Mouse (Mus musculus) urinary bladder, adult 2 months (tissue): Measurements from ENCODE around the gene Ssbp3. TPM values are rescaled to one million over a fixed set of nuclear protein-coding genes. Genes with fewer than 3 reads are reported as not detected.
A peak's percentile ranks its signal among the peaks of the same experiment; 100 is the strongest.

ENCODE experiments used
- DNase-seq: peaks from one replicate; pipeline ENCODE4 v3.0.0; 2022; ENCODE audit warnings: low spot score
- polyA plus RNA-seq: library from polyadenylated mRNA; depleted of rRNA; stranded (reverse); fragments of >200 nt; gene quantifications from 2 replicates; pipeline ENCODE4 v1.2.3, GENCODE M21; 2012

Ssbp3 gene
- polyA plus RNA-seq, 1 experiment, result 59.0 TPM

DNA sequence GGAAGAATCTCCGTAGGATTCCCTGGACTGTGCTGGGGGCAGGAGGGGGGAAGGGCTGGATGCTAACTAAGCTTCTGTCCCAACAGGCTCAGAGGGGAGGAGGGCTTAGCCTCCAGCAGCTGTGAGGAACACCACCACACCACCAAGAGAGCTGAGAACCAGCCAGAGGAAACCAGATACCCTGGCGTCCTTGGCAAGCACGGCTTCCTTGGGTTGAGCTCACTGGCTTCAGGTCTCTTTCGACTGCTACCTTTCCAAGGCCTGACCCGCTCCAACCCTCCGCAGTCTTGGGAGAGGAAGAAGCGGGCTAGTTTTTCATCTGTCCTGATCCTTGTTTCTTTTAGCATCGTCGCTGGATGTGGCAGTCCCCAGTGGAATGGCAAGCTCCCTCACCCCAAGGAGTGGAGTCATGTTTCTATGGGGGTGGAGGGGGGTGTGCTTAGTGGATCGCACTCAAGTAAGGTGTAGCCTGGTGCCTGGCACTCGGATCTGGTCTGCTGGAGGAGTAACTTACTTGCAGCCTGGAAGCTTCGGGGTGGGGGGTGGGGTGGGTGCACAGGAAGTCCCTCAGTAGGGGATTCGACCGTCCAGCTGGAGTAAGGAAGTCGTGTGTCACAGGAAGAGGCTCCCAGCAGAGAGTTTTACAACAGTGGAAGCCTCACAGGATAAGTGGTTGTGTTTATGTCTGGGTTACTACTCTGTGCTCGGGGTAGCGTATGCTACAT, 2.6 kb upstream of the Ssbp3 start:
- DNase-seq, result peak; percentile 20

DNA sequence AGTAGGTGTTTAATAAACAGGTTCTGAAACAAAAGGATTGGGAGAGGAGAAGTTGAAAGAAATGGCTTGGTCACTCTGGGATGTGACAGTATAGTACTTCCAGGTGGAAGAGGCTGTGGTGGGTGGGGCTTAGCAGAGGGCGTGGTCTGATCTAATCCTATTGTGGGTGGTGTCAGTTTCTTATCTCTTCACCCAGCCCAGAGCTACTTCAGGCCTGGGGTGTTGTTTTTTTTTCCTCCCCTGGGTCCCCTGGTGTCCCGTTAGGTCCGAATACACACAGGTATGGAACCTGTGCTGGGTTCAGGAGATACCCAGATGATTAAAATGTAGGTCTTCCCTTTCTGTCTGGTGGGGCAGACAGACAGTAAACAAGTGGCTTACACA, 2.1 kb upstream of the Ssbp3 start:
- no peak for DNase-seq

DNA sequence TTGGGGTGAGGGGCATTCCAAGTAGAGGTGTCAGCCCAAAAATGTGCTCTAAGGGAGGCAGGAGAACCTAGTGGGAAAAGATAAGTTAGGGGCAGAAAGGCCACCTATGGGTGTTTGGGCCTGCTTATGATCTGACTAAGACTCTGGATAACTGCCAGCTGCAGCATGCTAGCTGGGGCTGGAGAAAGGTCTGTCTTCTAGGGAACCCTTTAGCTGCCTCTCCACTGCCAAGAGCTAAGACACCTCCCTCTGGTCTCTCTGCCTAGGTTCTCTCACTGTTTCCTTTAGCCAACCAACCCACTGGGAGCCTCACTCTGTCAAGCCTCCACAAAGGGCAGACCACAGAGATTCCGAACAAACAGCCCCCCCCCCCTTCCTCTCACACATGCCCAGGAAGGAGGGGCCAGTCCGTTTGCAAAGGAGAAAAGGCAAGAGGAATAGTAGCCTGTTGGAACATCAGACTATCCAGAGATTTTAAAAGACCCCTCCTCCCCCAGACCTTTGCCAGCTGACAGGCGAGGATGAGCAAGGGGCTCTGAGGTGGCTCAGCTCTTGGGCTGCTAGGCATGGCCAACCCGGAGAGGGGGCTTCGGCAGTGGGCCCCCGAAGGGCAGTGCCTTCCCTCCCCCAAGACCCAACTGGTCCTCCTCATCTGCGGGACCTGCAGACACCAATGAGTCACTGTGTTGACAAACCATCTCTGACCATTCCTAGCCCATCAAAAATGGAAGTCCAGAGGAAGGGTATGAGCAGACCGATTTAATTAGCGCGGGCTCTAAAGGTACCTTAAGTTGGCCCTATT, 1.4 kb upstream of the Ssbp3 start:
- no peak for DNase-seq

DNA sequence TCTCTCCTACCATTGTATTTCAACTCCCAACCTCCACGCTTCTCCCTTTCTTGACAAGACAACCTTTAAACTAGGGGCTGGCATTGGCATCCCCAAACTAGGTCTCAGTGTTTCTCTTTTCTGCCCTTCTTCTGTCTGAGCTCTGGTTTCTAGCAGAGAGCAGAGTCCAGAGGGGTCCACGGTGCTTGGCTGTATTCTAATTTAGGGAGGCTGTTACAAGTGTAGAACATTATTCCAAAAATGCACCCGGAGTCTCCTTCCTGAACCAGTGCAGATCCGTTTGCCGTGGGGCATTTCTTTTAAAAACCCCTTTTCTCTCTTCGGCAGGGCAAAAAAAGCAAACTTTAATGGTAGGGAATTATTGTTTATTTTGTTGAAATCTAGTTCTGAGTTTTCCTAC, 704 bp upstream of the Ssbp3 start:
- DNase-seq, result no peak

DNA sequence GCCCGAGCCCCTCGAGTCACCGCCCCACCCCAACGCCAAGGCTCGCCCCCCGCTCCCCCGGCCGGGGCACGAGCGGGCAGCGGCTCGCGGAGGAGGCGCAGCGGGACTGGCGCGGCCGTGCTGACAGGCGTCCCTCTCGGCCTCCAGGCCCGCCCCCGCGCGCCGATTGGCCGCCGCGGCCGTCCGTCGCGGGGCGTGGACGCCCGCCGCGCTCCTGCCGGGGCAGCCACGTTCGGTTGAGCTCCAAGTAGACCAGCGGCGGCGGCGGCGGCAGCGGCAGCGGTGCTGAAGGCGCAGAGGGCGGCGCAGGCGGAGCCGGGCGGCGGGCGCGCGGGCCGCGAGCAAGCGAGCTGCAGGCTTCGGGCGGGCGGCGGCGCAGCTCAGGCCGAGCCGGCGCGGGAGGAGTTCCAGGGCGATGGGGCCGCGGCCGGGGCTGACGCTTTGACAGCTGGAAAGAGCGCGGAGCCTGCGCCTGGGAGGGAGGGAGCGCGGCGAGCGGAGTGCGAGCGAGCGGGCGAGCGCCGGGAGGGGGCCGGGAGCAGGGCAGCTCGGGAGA, 823 bp downstream of the Ssbp3 start:
- DNase-seq, result peak; percentile 97

DNA sequence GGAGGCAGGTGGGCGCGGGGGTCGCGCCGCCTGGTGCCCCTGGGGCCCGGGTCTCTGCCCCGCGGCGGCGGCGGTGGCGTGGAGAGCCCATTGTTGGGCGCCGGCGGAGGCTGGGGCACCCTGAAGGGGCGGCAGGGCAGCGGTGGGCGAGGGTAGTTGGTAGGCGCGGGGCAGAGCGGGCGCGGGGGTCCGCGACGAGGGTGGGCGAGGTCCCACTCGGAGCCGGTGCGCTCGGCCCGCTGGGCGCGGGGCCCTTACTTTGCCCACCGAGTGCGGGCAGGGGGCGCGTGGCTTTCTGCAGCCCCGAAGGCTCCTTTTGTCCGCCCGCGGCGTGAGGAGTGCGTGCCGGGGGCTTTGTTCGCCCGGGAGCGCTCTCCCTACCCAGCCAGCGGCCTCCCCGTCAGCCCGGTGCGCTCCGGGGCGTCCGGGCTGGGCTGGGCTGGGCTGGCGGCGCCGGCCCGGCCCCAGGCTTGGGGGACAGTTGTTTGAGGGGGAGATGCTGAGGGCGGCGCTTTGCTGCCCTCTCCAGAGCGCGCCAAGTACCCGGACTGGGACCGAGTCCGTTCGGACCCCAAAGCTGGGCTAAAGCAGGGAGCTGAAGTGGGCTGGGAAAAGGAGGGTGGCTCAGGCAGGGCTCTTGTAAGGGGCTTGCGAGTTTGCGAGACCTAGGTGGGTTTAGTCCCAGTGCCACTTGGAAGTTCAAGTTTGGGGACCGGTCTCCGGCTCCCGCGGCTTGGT, 1.6 kb downstream of the Ssbp3 start:
- DNase-seq, result no peak

DNA sequence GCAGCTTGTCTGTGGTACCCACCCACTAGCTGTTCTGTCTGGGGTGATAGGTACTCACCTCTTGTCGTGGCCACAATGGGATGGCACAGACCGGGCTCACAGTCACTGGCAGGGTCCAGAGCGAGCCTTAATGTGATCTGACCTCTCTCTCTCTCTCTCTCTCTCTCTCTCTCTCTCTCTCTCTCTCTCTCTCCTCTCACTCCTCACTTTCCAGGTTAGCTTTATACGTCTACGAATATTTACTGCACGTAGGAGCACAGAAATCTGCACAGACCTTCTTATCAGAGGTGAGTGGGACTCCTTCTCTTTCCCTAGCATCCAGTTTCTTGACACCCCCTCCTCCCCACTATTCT, 2.2 kb downstream of the Ssbp3 start:
- no peak for DNase-seq

DNA sequence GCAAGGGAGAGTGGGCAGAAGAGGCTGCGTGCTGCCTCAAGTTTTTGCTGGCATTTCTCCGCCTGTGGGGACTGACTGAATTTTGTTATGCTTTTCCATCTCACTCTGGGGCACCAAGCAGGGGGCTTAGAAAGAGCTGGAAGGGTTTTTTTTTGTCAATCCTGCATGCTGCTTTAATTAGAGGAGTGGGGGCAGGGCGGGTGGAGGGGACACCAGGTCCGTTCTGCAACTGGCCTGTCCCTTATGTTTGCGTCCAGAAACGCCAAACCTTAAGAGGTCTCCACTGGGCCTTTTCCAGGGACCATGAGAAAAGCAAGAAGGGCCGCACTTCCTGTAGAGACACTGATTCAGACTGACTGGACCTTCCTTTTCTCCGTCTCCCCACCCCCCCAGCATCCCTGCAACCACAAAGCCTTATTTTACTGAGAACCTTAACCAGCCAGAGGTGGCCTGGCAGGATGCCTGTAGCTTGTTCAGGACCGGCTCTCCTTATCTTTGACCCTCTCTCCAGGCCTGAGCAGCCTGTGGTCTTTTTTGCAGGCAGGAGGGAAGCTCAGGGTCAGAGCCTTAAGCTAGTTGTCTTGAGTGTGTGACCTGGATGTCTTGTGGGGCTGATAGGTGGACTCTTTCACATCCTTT, 3.0 kb downstream of the Ssbp3 start:
- DNase-seq, result no peak

DNA sequence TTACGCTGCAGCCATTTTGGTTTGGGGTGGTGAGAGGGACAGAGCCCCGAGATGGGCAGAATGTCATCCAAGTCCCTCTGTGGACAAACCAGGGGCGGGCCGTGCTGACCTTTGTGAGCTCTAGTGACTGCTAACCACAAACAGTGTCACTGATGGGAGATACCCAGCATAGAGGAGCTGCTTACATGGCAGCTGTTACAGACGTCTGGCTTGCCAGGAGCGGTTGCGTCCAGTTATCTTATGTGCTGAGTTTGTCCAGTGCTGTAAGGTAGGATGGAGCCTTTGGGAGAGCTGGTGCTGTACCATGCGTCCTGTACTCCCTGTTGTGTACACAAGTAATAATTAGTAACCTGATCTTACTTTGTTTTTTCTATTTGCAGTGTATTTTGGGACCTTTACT, 4.8 kb downstream of the Ssbp3 start:
- no peak for DNase-seq

DNA sequence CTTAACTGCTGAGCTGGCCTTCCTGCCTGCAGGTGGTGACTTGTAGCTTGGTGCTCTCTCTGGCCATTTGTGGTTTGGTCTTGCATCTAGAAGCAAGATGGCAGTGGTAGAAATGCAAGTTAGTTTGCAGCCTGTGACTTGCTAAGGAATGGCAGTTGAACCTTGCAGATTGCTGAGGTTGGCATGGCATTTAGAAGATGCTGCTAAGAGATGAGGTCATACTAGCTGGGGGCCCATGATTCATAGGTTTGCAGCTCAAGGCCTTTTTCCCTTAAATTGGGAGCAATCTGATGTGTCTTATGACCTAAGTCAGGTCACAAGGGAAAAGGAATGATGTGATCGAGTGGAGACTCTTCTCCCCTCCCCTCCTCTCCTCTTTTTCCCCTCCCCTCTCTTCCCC, 7.8 kb downstream of the Ssbp3 start:
- no peak for DNase-seq

DNA sequence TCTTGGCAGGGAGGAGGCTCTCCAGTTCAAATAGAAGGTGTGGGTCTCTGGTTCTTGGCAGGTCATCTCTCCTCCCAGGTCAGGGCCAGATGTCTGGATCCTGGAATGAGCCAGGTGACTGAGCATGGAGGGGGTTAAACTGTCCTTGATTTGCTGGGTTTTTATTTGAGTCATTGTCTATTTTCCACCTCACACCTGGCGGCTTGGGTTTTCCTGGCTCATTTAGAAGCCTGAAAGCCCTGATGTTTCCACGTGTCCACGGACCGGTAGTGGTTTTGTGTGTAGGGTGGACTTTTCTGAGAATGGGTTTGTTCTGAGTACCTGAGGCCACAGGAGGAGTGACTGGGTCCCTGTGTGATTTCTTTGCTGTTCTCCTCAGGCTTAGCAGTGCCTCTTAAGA, 9.6 kb downstream of the Ssbp3 start:
- no peak for DNase-seq

DNA sequence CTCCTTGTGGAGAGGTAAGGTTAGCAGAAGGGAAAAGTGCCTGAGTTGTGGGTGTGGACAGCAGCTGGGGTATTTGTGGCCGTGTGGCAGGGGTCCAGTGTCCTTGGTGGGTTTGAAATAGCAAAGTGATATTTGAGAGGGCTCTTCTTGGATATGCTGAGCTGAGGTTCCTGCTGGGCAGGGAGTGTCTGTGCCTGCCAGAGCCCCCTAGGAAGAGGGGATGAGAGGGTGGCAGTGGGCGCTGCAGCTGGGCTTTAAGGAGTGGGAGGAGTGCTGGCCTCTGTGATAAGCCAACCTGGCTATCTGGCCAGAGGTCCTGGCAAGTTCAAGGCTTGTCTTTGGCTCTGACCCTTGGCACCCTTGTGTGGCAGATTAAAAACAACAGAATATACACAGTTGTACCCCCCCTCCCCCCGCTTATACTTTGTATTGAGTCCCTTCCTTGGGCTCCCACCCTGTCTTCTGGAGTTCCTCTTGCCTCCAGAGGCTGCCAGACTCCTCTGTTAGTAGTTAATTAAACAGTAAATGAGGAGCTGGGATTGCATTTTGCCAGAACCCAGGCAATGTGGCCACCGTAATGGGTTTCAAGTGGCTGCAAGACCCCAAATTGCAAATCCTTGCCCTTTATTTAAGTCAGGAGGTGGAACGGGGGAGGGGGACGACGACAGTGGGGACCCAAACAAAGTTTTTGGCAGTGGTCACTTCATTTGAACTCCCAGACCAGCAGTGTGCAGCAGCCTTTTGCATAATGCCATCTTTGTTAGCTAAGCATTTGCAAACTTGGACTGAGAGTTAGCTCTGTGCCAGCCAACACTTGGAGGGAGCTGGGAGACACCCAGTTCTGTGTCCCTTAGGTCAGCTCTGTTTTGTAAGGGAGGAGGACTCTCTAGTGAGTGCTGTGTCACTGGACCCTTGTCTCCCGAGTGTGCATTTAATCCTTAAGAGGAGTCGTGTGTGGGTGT, 11.2 kb downstream of the Ssbp3 start:
- no peak for DNase-seq

DNA sequence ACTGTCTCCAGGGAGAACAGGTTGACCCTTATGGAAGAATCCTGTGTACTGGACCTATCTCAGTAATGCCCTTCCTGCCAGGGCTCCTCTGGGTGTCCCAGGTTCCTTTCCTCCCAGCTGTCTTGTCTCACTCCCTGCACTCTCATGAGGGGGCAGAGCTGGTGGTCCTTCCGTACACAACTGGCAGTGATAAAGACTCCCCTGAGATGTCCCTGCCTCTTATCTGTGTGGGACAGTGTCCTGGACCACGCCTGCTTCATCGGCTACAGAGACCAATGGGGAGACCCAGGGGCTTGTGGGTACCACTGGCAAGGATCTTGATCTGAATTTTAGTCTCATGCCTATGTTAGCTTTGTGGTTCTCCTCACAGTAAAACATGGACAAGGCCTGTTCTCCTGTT, 12.4 kb downstream of the Ssbp3 start:
- no peak for DNase-seq

DNA sequence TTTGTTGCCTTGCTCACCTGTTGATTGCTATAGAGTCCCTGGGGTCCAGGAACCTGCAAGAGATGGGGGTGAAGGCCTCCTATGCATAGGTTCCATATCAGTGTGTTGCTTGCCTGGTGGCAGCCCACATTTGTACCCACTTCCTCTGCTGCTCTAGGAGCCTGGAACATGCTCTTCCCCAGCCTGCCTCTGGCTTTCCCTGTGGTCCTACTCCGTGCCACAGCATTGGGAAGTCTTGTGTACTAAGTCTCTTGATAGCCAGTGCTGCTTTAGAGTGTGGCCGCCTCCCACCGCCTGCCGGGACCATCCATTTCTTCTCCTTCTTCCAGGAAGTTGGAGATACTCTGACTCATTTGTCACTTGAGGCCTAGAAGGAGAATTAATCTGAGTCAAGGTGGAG, 13.7 kb downstream of the Ssbp3 start:
- no peak for DNase-seq

DNA sequence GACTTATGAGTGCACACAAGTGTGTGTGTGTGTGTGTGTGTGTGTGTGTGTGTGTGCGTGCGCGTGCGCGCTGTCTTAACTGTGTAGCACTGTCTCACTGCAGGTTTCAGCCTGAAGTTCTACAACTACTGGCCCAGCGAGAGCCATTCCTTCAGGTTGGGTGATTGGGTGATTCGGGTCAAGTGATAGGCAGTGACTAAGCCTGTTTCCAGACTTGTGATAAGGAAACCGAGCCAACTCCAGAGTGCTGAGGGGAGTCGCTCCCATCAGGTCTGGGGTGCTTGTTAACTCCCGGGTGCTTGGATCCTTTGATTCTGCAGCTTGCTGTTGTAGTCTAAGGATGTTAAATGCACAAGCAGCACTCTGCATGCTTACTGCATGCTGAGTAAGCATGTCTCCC, 14.4 kb downstream of the Ssbp3 start:
- DNase-seq, result no peak

DNA sequence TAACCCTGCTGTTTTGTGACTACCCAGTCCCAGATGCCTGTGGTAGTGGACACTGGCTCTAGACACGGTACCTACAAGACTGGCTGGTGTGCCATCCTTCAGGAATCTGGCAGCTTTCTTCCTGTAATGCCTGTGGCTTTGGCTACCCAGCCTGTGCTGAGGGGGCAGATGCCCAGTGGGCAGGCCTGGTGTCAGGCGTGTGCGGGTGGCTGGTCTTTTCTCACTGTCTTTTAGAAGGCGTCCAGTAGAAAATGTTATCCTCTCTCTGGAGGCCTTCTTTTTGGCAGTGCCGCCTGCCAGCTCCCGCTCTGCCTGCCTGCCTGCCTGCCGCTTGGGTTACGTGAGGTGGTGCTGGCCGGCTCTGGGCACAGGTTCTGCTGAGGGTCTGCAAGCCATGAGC, 15.9 kb downstream of the Ssbp3 start:
- no peak for DNase-seq

DNA sequence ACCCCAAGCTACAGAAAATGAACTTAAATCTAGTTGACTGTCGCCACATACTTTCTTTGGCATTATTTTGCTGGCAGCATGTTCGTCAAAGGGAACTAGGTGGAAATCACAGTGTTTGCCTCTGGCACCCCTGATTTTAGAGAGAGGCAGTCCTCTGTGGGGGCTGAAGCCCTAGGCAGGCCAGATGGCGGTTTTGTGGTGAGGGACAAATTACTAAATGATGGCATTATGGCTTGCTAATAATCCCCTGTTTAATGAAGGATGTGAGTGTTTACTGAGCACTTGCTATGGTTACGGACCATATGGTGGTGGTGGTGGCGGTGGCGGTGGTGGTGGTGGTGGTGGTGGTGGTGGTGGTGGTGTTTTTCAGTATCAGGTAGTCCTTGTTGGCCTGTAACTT, 16.5 kb downstream of the Ssbp3 start:
- no peak for DNase-seq

DNA sequence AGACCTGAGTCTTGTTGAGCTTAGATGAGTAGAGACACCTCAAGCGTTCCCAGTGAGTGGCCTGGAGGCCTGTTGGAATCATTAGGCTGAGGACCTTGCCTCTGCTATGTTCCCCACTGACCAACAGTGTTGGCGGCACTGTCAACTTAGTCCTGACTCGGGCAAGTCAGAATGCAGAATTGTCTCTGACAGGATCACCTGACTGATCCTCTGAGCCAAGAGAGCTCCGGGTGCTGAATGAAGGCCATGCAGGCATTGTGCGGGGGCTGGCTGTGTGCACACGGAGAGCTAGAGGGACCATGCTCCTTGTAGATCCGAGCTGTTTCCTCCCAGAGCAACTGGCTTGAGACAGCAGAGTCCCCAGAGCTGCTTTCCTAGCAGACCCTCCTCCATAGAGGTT, 18.5 kb downstream of the Ssbp3 start:
- DNase-seq, result no peak

DNA sequence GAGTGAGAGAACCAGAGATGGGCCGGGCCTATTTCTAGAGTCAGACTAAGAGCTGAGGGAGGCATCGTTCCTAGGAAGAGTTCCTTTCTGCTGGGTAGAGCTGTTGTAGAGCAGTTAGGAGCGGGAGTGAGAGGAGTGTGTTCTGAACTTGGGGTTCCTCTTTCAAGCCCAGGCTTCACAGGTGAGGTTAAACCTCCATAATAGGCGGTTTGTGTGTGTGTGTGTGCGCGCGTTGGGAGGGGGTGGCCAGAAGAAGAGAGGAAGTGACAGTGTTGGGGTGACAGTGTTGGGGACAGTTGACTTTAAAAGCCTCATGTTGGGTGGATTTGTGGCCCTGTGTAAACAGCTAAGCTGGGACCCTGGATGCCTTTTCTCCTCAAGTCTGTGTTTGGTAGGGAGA, 22.1 kb downstream of the Ssbp3 start:
- DNase-seq, result no peak

DNA sequence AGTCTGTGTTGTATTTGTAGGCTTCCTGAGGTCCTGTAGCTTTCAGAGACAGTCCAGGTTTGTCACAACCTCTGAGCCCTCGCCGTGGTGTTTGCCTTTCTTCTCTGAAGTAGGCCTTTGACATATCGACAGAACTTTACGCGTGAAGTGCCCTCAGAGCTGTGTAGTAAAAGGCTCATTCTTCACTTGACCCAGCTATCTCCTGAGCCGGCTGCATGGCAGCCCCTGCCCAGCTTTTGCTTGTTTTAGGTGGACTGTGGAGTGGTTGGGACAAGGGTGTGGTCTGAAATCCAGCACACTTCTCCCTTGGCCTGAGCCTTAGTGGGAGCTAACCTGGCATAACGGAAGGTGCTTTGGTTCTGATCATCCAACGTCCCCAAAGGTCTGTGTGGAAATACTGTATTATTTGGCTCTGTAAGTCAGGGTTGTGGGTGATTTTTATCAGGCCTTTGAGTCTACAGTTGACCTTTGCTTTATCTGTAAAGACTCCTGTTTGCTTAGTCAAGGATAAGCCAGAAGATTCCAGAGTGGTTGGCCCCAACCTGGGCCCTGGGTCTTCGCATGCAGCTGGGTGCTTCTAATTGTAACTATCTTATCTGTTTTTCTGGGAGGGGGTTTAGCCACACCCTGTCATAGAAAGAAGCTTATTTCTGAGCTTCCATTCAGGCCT, 23.4 kb downstream of the Ssbp3 start:
- DNase-seq, result no peak
